Mouse (Mus musculus): ENCODE measurements around the gene Olfr305. TPM values are rescaled to one million over a fixed set of nuclear protein-coding genes. Genes with fewer than 3 reads are reported as not detected.
"Not testable (repeated sequence)": the region's sequence is repeated elsewhere in the genome, so short reads cannot be mapped to it uniquely, and the experiment has no call there.

Gene Olfr305
- polyA plus RNA-seq (2016; fragmentation: Nextera tagmentation; extraction: Ambion mirVana): not detected in 2 replicates

GRCm38 (mm10) chr7:86366828-86367227 is at the start of gene Olfr305:
Gene Olfr305, minus strand, starts transcription at chr7:86366928.
- Histone ChIP-seq H3K4me1 (no peaks in the 10 kb centered on the region), H3K9me3 (replicated peaks) (no peaks in the 10 kb centered on the region), H3K4me3 (no peak within 1 kb of the TSS), H3K27ac (no peak within 1 kb of the TSS), H3K36me3 (no peaks in the 10 kb centered on the region), H3K27me3 (ENCODE audit: low read depth, poor library complexity, severe bottlenecking) (no peaks in the 10 kb centered on the region)
- no peak for DNase-seq (ENCODE audit: low spot score)
- 95% methylated on average over 1 of the region's 1 CpGs for WGBS

DNA sequence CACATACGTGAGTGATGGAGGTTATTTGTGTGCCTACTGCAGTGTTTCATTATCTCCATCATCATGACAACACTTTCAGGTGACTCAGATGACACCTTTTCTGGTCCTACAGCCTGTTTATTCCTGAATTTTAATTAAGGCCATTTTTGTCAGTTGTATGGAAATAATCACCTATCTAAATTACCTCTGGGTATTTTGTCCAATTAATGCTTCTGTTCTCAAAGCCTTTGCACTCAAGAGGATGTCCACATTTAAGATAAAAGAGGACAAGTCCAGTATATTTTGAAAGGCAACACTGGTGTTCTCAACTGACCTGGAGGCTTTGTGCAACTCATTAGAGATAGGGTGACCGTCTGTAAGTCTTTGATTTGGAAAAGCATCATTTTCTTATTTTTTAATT is 36.8 kb upstream of the Olfr305 start, which contains the start of gene Olfr301:
Olfr301 (plus strand) TSS at position 301 of the 400 bp plus-strand sequence.
- Histone ChIP-seq H3K27ac (no peak within 1 kb of the TSS), H3K27me3 (ENCODE audit: low read depth, poor library complexity, severe bottlenecking) (no peaks in the 10 kb centered on the region), H3K4me3 (no peak within 1 kb of the TSS), H3K4me1 (no peaks in the 10 kb centered on the region), H3K9me3 (replicated peaks) (no peaks in the 10 kb centered on the region), H3K36me3 (no peaks in the 10 kb centered on the region)
- 91% methylated on average over 2 of the region's 2 CpGs for WGBS
- no peak for DNase-seq (ENCODE audit: low spot score)

GRCm38 (mm10) chr7:86397689-86398088 is 31.0 kb upstream of the Olfr305 start, which contains the start of gene Olfr303:
Gene Olfr303, minus strand, starts transcription at chr7:86397789.
- no peaks in the 10 kb centered on the region for H3K27me3 ChIP-seq (ENCODE audit: low read depth, poor library complexity, severe bottlenecking)

GRCm38 (mm10) chr7:86386558-86386957 is 19.8 kb upstream of the Olfr305 start, which contains the start of gene Olfr304:
Gene Olfr304, minus strand, starts transcription at chr7:86386658.
- DNase-seq (ENCODE audit: low spot score): no peak
- Histone ChIP-seq H3K36me3 (no peaks in the 10 kb centered on the region), H3K4me3 (no peak within 1 kb of the TSS), H3K27ac (no peak within 1 kb of the TSS), H3K4me1 (no peaks in the 10 kb centered on the region), H3K27me3 (ENCODE audit: low read depth, poor library complexity, severe bottlenecking) (no peaks in the 10 kb centered on the region), H3K9me3 (replicated peaks) (no peaks in the 10 kb centered on the region)
- WGBS: 74% methylated on average over 1 of the region's 1 CpGs

More at GRCm38 (mm10) chr7:86397689-86398088, 31.0 kb upstream of the Olfr305 start, which contains the start of gene Olfr303:
- no peaks in the 10 kb centered on the region for H3K4me1 ChIP-seq
- no peak within 1 kb of the TSS for H3K27ac ChIP-seq
- no peak within 1 kb of the TSS for H3K4me3 ChIP-seq
- no peaks in the 10 kb centered on the region for H3K36me3 ChIP-seq
- no peaks in the 10 kb centered on the region for H3K9me3 ChIP-seq (replicated peaks)
- no peak for DNase-seq (ENCODE audit: low spot score)

- 77% methylated on average over 3 of the region's 3 CpGs for WGBS
- Histone ChIP-seq H3K27ac (no peak overlapping the region), H3K9me3 (replicated peaks) (no peaks in the 10 kb centered on the region), H3K4me1 (no peaks in the 10 kb centered on the region), H3K27me3 (ENCODE audit: low read depth, poor library complexity, severe bottlenecking) (no peaks in the 10 kb centered on the region), H3K4me3 (no peak overlapping the region), H3K36me3 (no peaks in the 10 kb centered on the region)
- no peak for DNase-seq (ENCODE audit: low spot score)
These were observed 19.0 kb upstream of the Olfr305 start for GRCm38 (mm10) chr7:86385769-86386168.

- not testable (repeated sequence) for H3K4me3 ChIP-seq; H3K27me3 ChIP-seq (ENCODE audit: low read depth, poor library complexity, severe bottlenecking); H3K9me3 ChIP-seq (replicated peaks); H3K27ac ChIP-seq; H3K4me1 ChIP-seq; DNase-seq (ENCODE audit: low spot score); H3K36me3 ChIP-seq
- WGBS: 94% methylated on average over 9 of the region's 9 CpGs
These were observed 20.4 kb downstream of the Olfr305 start for GRCm38 (mm10) chr7:86346296-86346695.

- Histone ChIP-seq H3K4me1 (no peaks in the 10 kb centered on the region), H3K9me3 (replicated peaks) (no peaks in the 10 kb centered on the region), H3K27me3 (ENCODE audit: low read depth, poor library complexity, severe bottlenecking) (no peaks in the 10 kb centered on the region), H3K4me3 (no peak overlapping the region), H3K27ac (no peak overlapping the region), H3K36me3 (no peaks in the 10 kb centered on the region)
- no peak for DNase-seq (ENCODE audit: low spot score)
- WGBS: 77% methylated on average over 3 of the region's 3 CpGs
These were observed 22.5 kb downstream of the Olfr305 start for GRCm38 (mm10) chr7:86344253-86344652.

- no peak for DNase-seq (ENCODE audit: low spot score)
- WGBS: 80% methylated on average over 14 of the region's 14 CpGs
- no peak overlapping the region for H3K4me3 ChIP-seq
- H3K27ac ChIP-seq: no peak overlapping the region
- H3K27me3 ChIP-seq (ENCODE audit: low read depth, poor library complexity, severe bottlenecking): no peaks in the 10 kb centered on the region
- no peaks in the 10 kb centered on the region for H3K36me3 ChIP-seq
- H3K9me3 ChIP-seq (replicated peaks): no peaks in the 10 kb centered on the region
- H3K4me1 ChIP-seq: no peaks in the 10 kb centered on the region
These were observed 23.7 kb downstream of the Olfr305 start for GRCm38 (mm10) chr7:86342881-86343565.

DNA sequence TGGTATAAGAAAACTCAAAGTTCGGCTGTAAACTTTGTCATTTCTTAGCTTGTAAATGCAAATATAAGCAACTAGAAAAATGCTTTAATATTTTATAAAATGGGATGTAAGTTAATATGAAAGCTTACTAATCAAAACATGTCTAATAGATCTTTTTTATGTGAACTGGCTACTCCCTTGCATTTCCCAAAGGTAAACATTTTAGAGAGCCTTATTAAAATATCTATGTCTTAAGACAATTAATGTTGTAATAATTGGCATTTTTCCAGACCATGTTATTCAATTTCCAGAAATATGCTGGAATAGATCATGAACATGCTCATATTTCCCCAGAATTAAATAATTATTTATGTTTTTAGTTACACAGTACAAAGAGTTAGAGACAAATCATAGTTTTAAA is 29.2 kb downstream of the Olfr305 start, which contains the start of gene Olfr307:
Olfr307 (minus strand) TSS at position 101 of the 400 bp plus-strand sequence.
- no peaks in the 10 kb centered on the region for H3K9me3 ChIP-seq (replicated peaks)
- no peaks in the 10 kb centered on the region for H3K36me3 ChIP-seq
- H3K27me3 ChIP-seq (ENCODE audit: low read depth, poor library complexity, severe bottlenecking): no peaks in the 10 kb centered on the region
- no peaks in the 10 kb centered on the region for H3K4me1 ChIP-seq
- no peak within 1 kb of the TSS for H3K4me3 ChIP-seq
- whole genome bisulfite sequencing: 86% methylated on average over 1 of the region's 1 CpGs
- H3K27ac ChIP-seq: no peak within 1 kb of the TSS
- no peak for DNase-seq (ENCODE audit: low spot score)

DNA sequence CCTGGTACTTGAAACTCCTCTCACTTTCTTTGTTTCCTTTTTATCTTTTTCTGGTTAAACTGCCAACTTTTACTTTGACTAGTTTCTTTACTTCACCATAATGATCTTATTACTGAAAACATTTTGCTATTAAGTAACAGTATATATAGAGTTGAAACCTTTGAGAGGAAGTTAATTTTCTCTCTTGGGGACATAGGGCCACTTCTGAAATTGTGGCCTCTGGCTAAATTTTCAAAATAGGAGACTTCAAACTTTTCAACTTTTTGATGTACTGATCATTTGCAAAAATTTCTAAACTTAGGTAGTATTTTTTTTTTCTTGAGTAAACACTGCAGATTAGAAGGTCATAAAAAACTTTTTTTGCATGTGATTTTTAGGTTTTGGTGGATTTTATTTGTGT is 41.2 kb downstream of the Olfr305 start, which contains the start of gene Olfr308:
Olfr308 (minus strand) TSS at position 101 of the 400 bp plus-strand sequence.
- no peak for DNase-seq (ENCODE audit: low spot score)
- H3K36me3 ChIP-seq: no peaks in the 10 kb centered on the region
- no peaks in the 10 kb centered on the region for H3K4me1 ChIP-seq
- H3K4me3 ChIP-seq: no peak within 1 kb of the TSS
- H3K27me3 ChIP-seq (ENCODE audit: low read depth, poor library complexity, severe bottlenecking): no peaks in the 10 kb centered on the region
- no peak within 1 kb of the TSS for H3K27ac ChIP-seq
- H3K9me3 ChIP-seq (replicated peaks): no peaks in the 10 kb centered on the region

DNA sequence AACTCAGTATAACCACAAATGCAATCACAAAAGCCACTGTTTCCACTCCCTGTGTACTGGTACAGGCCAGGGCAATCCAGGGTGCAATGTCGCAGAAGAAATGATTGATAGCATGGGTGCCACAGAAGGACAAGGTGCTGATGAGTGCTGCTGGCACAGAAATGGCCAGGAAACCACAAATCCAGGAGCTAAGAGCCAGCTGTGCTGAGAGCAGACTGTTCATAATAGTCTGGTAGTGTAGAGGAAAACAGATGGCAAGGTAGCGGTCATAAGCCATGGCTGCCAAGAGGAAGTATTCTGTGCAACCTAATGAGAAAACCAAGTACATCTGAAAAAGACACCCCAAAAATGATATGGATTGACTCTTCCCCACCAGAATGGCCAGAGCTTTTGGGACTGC is 45.4 kb downstream of the Olfr305 start:
- H3K9me3 ChIP-seq (replicated peaks): no peaks in the 10 kb centered on the region
- H3K36me3 ChIP-seq: no peaks in the 10 kb centered on the region
- H3K27ac ChIP-seq: no peak overlapping the region
- H3K4me3 ChIP-seq: no peak overlapping the region
- H3K27me3 ChIP-seq (ENCODE audit: low read depth, poor library complexity, severe bottlenecking): no peaks in the 10 kb centered on the region
- no peaks in the 10 kb centered on the region for H3K4me1 ChIP-seq
- no peak for DNase-seq (ENCODE audit: low spot score)
- 91% methylated on average over 2 of the region's 2 CpGs for WGBS

- DNase-seq (ENCODE audit: low spot score): no peak
- no peak within 1 kb of the TSS for H3K4me3 ChIP-seq
- no peaks in the 10 kb centered on the region for H3K36me3 ChIP-seq
- WGBS: 84% methylated on average over 2 of the region's 2 CpGs
- H3K9me3 ChIP-seq (replicated peaks): no peaks in the 10 kb centered on the region
- no peaks in the 10 kb centered on the region for H3K4me1 ChIP-seq
- no peaks in the 10 kb centered on the region for H3K27me3 ChIP-seq (ENCODE audit: low read depth, poor library complexity, severe bottlenecking)
- H3K27ac ChIP-seq: no peak within 1 kb of the TSS
These were observed 53.1 kb downstream of the Olfr305 start, which contains the start of gene Olfr309 for GRCm38 (mm10) chr7:86313608-86314007. Gene Olfr309, minus strand, starts transcription at chr7:86313708.
